Mouse (Mus musculus) B cell, adult 62 days (primary cell): ENCODE results near the gene F2. TPM values are rescaled to one million over a fixed set of nuclear protein-coding genes. Genes with fewer than 3 reads are reported as not detected.

Experiments
- total RNA-seq: library from RNA; stranded (reverse); gene quantifications from 4 replicates; pipeline ENCODE4 v1.2.4, GENCODE M21; 2023

The F2 gene
- total RNA-seq, result not detected in 4 replicates

DNA sequence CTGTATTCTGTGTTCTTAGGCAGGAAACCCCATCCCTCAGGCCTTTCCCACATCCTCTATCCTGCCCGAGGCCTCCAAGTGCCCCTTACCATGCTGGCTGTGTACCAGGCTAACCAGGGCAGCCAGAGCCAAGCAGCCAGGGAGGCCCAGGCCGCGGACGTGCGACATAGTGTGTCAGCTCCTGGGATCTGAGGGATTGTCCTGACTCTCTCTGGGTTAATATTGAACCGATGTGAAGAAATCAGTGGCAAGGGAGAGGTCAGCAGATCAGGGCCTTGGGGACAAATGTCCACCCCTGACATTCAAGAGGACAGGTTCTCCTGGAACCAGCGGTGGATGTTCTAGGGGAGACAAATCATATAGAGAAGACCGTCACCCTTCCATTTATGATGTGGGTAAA is at the start of gene F2:
Gene F2, minus strand, starts transcription at position 186 of the 400 bp plus-strand sequence.

DNA sequence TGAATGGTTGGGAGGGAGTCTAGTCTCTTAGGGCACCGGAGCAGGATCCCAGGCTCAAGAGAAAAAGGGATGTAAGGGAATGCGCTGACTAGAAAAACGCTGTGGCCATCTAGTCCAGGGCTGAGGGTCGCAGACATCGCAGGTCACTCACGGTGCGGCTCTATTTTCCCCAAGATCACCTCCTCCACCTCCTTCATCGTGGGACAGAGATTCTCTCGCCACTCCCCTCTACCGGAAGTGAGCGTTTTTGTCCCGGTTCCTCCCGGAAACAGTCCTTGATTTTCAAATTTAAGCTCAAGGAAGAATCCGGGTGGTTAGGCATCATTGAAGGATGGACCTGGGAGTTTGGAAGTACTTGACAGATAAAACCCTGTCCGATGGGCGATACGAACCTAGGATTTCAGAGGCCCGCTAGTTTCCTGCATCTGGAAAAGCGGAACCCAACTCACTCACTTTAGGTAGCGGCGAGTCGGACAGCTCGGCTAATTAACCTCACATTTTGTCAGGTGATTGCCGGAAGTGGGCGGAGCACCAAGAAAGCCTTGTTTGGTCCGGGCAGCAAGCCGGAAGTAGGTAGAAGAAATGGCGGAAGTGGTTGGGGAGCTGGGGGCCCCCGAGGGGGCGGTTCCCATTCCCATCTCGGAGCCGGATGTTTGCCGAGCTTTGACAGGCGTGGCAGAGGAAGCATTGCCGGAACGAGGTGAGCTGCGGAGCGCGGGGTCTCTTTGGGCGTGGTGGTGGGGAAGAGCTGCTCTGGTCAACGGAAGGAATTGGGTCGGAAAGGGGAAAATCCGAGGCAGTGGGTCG is 13.5 kb upstream of the F2 start, which contains the start of the genes Zfp408 and Arhgap1:
Gene Zfp408, minus strand, starts transcription at position 239 of the 807 bp plus-strand sequence.
Gene Arhgap1, plus strand, starts transcription at position 308 of the 807 bp plus-strand sequence.

Other genes starting within 250 kb of the F2 start
- 5.0 to 7.7 TPM (median 6.4 TPM) in 4 replicates for gene 1110051M20Rik, start 191.7 kb downstream of the F2 start, total RNA-seq
- gene Lrp4, start 178.9 kb downstream of the F2 start, total RNA-seq, result 0.17 to 0.24 TPM (median 0.21 TPM) in 3 of 4 replicates, not detected in the other
- 33.1 to 42.2 TPM (median 38.7 TPM) in 4 replicates for gene Ckap5, start 109.7 kb downstream of the F2 start, total RNA-seq
- gene Zfp408, start 13.4 kb upstream of the F2 start, total RNA-seq, result 18.6 to 25.3 TPM (median 24.6 TPM) in 4 replicates
- 52.1 to 63.7 TPM (median 59.9 TPM) in 4 replicates for gene Arhgap1, start 13.4 kb upstream of the F2 start, total RNA-seq
- 30.8 to 35.3 TPM (median 32.5 TPM) in 4 replicates for gene Atg13, start 74.2 kb upstream of the F2 start, total RNA-seq
- gene Harbi1, start 74.4 kb upstream of the F2 start, total RNA-seq, result 7.0 to 10.6 TPM (median 8.8 TPM) in 4 replicates
- 57.8 to 64.9 TPM (median 63.1 TPM) in 4 replicates for gene Ambra1, start 93.7 kb upstream of the F2 start, total RNA-seq